Mouse (Mus musculus) bone marrow macrophage, adult 2 months (primary cell): ENCODE results near the gene Crybg2. TPM values are rescaled to one million over a fixed set of nuclear protein-coding genes. Genes with fewer than 3 reads are reported as not detected.

Source experiments
- H3K27ac ChIP-seq: 2 replicates; pipeline ENCODE4 v1.5.1; 2012; ENCODE audit warnings: low read depth, low read length; ENCODE audit not compliant: insufficient read depth
- H3K4me1 ChIP-seq: 2 replicates; pipeline ENCODE4 v1.6.1; 2012; ENCODE audit warnings: low read length; ENCODE audit not compliant: control insufficient read depth, insufficient read depth
- H3K4me3 ChIP-seq: 2 replicates; pipeline ENCODE4 v1.5.1; 2012; ENCODE audit warnings: mild to moderate bottlenecking, low read length, moderate library complexity; ENCODE audit not compliant: insufficient read depth
- CTCF ChIP-seq: IDR thresholded peaks from 2 replicates; pipeline ENCODE4 v1.5.1; 2012; ENCODE audit warnings: low read depth, mild to moderate bottlenecking, low read length, moderate library complexity
- POLR2A ChIP-seq: IDR thresholded peaks from 2 replicates; pipeline ENCODE4 v1.6.1; 2012; ENCODE audit warnings: mild to moderate bottlenecking, low read depth, low read length, borderline replicate concordance
- polyA plus RNA-seq: library from polyadenylated mRNA; stranded (reverse); fragments of >200 nt; gene quantifications from 2 replicates; pipeline ENCODE4 v1.2.4, GENCODE M21; 2012; ENCODE audit not compliant: missing spikeins, insufficient read depth, insufficient read length

The Crybg2 gene
- polyA plus RNA-seq, result 0.71 and 2.7 TPM in 2 replicates

DNA sequence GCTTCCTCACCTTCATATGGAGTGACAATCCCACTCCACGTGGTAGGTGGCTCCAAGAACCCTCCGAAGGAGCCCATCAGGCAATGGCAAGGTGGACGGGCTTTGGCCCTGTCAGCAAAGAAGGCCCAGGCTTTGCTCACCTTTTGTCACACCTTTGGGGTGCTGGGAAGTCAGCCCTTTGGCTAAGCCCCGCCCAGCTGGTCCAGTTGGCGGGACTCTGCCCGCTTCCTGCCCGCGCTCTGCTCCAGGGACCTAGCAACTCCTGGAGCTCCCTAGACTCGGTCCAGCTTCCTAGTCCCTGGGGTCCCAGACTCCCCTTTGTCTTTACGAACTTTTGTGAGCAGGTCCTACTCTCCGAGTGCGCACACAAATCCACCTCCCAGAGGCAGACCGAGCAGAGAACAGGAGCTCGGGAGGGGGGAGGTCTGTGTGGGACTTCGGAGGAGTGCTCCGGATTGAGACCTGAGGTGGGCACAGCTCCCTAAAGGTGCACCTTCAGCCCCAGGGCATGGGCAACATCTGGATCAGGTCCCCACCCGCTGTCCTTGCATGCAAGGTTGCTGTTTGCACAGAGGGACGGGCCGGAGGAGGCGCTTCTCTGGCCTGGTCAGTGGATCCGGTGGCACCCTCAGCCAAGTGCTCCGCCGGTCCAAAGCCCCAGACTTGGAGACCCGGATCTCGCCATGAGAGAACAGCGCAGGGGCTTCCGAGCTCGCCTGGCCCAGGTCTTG lies at the start of gene Crybg2:
Gene Crybg2, plus strand, starts transcription at position 681 of the 731 bp plus-strand sequence.
- no peak within 1 kb of the TSS for H3K4me3 ChIP-seq
- H3K27ac ChIP-seq, result no peak within 1 kb of the TSS
- TF ChIP-seq POLR2A (no peak), CTCF (no peak)
- H3K4me1 ChIP-seq, result no peaks in the 10 kb centered on the region

DNA sequence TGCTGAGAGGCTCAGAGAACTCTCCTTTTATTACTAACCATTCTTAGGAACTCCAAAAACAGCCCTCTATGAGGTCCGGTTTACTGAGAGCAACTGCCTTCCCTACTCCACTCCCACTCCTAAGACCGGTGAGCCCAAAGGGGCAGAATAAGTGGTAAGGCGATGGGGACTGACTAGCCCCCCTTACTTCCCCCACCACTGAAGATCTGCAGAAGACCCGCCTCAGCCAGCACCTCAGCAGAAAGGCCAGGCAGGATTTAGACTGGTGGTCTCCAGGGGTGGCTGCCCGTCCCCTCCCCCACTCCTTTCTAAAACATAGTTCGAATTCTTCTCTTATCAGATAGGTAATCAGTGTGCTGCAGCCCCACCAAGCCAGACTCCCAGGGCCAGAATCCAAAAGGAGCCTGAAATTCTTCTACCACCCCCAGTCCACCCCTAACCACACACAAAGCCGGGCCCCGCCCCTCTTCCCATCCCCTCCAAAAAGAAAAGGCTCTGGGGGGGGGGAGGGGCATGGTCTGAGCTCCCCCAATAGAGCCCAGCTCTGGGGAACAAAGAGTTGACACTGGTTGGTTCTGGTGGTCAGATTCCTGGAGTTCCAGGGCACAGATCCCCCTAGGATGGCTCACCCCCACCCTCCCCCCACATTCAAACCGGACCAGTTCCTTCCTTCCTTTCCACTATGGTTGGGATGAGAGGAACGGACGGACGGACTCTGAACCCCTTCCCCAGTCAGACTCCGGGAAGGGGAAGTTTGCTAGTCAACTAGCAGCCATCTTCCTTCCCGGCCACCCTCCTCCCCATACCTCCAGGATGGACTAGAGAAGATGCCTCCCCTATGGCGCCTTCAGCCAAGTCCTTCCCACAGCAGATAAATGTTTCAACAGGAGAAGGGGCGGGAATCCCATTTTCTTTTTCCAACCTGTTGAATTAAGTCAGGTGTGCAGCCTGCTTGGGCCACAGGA lies 48.9 kb upstream of the Crybg2 start:
- Histone ChIP-seq H3K27ac (no peak overlapping the region), H3K4me3 (no peak overlapping the region), H3K4me1 (no peaks in the 10 kb centered on the region)
- TF ChIP-seq POLR2A, result no peak
- no peak for TF ChIP-seq CTCF

DNA sequence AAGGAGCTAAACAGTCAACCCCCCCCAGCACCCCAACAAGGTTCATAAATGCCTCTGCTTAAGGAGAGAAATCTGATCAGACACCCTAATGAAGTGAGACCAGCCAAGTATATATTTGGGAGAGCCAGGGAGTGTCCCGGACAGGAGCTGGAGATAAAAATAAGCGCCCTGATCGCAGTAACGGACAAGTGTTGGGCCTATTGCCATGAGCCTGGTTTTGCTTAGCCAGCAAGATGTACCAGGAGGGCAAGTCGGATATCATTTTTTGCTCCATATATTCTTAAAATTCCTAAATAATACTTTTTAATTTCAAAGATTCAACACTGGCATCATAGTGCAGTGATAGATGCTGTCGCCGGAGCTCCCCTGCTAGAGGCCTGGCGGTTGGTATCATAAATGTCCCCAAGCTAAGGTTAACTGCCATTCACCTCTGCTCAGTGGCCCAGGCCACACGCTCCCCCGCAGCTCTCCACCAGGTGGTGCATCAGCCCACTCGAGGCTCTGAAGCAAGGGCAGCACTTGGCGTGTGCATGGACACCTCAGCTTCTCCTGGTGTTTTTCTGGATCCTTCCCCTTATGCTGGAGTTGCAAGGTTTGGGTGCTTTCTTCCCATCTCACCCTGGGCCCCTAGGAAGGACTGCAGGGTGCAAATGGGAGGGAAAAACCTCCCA lies 47.6 kb upstream of the Crybg2 start:
- H3K27ac ChIP-seq, result no peak overlapping the region
- H3K4me3 ChIP-seq, result no peak overlapping the region
- no peak for TF ChIP-seq POLR2A
- TF ChIP-seq CTCF, result no peak
- H3K4me1 ChIP-seq, result no peaks in the 10 kb centered on the region

DNA sequence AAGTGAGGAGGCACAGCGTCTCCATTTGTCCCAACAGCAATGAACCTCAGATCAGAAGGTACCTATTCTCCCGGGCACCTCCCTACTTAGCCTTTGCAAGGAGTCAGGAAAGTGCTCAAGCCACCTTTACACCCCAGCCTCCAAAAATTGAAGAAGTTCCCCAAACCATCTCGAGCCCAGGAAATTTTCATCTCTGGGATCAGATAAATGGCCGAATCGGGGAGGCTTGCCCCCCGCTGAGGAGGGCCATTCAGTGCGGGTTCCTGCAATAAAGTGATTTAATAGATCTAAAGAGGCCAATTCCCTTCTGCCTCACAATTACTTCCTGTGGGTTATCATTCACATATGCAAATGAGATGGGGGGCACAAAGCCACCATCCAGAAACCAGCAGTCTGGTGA lies 44.4 kb upstream of the Crybg2 start:
- no peaks in the 10 kb centered on the region for H3K4me1 ChIP-seq
- TF ChIP-seq CTCF (no peak), POLR2A (no peak)
- H3K27ac ChIP-seq, result no peak overlapping the region
- H3K4me3 ChIP-seq, result no peak overlapping the region

DNA sequence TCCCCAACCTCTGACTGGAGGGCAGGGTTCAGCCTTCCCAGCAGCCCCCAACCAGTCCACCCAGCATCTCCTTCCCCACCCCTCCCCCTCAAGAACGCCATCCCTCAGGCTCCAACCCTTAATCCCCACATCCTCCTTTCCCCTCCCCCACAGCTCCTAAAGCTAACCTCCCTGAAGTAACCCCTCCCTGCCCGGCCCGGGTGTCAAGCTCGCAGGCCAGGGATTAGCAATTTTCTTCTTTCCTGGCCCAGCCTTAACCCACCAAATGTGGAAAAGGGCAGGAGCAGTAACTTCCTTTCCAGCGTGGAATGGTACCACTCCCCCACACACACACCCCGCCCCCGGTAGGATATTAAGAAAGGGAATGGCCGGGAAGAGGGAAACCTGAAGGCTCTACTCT lies 43.8 kb upstream of the Crybg2 start:
- no peak overlapping the region for H3K4me3 ChIP-seq

DNA sequence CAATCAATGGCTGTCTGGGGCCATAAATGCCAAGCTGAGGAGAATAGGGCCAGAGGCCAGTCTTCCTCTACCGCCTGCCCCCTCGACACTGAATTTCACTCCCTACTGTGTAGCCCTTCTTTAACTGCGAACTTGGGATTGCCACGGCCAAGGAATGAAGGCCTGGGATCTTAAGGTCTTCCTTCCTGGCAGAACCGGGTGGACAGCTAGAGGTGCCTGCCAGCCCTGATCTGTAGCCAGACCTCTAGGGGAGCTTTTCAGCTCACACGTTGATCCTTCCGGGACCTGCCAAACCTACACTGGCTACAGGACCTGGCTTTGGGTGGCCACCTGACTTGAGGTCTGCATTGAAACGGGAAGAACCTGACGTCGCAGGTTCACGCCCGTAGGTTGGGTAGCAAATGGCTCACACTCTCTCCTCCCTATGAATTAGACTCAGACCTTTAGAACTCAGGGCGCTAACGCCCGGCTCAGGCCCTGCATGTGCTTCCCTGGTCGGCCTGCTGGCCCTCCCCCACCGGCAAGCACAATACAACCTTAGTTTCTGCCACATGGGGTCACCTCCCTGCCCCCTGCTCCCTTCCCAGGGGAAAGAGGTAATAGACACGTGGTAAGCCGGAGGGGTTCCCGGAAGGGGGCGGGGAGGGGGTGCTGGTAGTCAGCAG lies 43.3 kb upstream of the Crybg2 start:
- Histone ChIP-seq H3K27ac (no peak overlapping the region), H3K4me3 (no peak overlapping the region), H3K4me1 (no peaks in the 10 kb centered on the region)
- TF ChIP-seq POLR2A (no peak), CTCF (no peak)

More for the DNA sequence above, 43.8 kb upstream of the Crybg2 start:
- TF ChIP-seq POLR2A (no peak), CTCF (no peak)
- no peaks in the 10 kb centered on the region for H3K4me1 ChIP-seq
- no peak overlapping the region for H3K27ac ChIP-seq

DNA sequence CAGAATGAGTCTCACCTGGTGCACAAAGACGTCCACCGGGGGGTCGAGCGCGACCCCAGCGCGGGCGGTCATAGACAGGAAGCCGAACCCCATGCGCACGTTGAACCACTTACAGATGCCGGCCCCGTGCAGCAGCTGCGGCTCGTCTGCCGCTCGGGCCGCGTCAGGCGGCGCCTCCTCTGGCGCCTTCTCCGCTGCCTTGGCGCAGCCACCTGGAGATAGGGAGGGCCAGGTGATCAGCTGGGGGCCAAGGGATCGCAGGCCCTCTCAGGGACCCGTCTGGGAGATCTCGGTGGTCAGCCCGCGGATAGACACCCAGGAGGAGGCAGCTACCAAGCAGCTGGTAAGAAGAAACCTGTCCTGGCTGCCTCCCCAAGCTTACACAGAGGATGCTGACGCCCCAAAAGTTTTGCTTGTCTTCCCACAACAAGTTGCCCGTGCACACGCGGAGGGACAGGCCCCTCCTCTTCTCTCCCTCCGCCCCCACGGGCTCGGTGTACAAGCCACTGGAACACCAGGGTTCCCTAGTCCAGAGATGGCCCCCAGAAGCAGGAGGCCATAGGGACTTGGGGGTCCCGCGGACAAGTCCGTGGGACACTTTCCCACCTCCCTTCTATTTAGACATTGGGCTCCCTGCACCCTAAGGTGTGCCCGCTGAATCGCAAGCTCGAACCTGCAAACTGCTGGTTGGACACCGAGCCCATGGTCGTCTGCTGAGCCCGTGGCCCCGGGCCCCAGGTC lies 42.4 kb upstream of the Crybg2 start:
- no peaks in the 10 kb centered on the region for H3K4me1 ChIP-seq
- no peak overlapping the region for H3K4me3 ChIP-seq
- no peak overlapping the region for H3K27ac ChIP-seq
- TF ChIP-seq POLR2A (no peak), CTCF (no peak)

DNA sequence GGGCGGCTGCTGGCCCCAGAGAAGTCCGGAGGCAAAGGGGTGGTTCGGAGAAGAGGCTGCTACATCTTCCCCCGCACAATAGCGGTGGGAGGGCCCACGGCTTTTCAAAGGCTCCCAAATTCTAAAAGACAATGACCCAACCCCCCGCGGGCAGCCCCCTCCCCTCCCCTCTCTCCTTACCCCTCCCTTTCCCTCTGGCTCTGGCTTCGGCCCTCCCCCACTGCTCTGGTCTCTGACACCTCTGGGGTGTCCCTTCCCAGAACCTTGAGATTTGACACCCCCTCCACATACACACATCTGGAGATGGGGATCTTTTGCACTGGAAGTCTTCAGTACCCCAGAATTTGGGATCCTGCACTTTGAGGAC lies 41.9 kb upstream of the Crybg2 start, which contains the start of gene Lin28a:
Gene Lin28a, minus strand, starts transcription at position 63 of the 367 bp plus-strand sequence.
- H3K27ac ChIP-seq, result no peak within 1 kb of the TSS
- H3K4me1 ChIP-seq, result no peaks in the 10 kb centered on the region
- H3K4me3 ChIP-seq, result no peak within 1 kb of the TSS
- no peak for TF ChIP-seq CTCF
- no peak for TF ChIP-seq POLR2A

DNA sequence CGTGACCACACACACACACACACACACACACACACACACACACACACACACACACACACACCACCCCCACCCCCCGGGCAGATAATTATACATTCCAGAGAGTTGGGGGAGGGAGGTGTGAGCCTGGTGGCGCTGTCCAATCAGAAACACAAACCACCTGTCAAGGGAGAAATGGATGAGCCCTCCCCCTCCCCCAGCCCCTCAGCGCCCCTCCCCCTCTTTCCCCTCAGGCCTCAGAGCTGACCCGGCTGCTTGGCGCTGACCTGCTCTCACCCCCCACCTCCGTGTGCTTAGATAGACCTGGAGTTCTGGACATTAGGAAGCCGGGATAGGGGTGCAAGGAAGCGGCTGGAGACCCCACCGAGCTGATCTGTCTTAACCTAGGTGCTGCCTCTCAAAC lies 41.4 kb upstream of the Crybg2 start:
- no peak overlapping the region for H3K27ac ChIP-seq
- TF ChIP-seq POLR2A (no peak), CTCF (no peak)
- no peak overlapping the region for H3K4me3 ChIP-seq
- H3K4me1 ChIP-seq, result no peaks in the 10 kb centered on the region
